Mouse (Mus musculus) left cerebral cortex, postnatal 14 days (tissue): Measurements from ENCODE around the gene S1pr2. TPM values are rescaled to one million over a fixed set of nuclear protein-coding genes. Genes with fewer than 3 reads are reported as not detected.
"Not testable (repeated sequence)": the region's sequence is repeated elsewhere in the genome, so short reads cannot be mapped to it uniquely, and the experiment has no call there.

Source experiments
- DNase-seq, 2 experiments: peaks; one replicate each; pipeline ENCODE4 v3.0.0; 2021 to 2022; ENCODE audit warnings: low spot score in 2 of 2, mixed read lengths in 1 of 2
- intact Hi-C: fragments of 180-260 bp; cut with DNase I; formaldehyde crosslinking; loops from one replicate; pipeline ENCODE4 v1.15.1; 2025
- total RNA-seq, 2 experiments: library from RNA; stranded (reverse); gene quantifications; 2 replicates each; pipeline ENCODE4 v1.2.3; 2021

S1pr2 gene
- total RNA-seq, 2 experiments from 2014 or later, result 1.6 to 1.8 TPM

- intact Hi-C loops, result loop anchor here (2.0 kb wide), 1 partner anchor 50 kb away; no protein-coding TSS in a partner anchor
- DNase-seq, result peak; percentile 87 to 93
These were observed 26.3 kb upstream of the S1pr2 start, which contains the start of gene Mrpl4 for GRCm38 (mm10) chr9:21002627-21003551. Mrpl4 (plus strand) TSS chr9:21002738.

- intact Hi-C loops, result loop anchor here (2.0 kb wide), 1 partner anchor 49 kb away; no protein-coding TSS in a partner anchor
These were observed 25.7 kb upstream of the S1pr2 start for GRCm38 (mm10) chr9:21002270-21002626.

GRCm38 (mm10) chr9:21001651-21002200 is 25.1 kb upstream of the S1pr2 start:
- no peak for DNase-seq
- intact Hi-C loops, result loop anchor here (2.0 kb wide), 1 partner anchor 49 kb away; no protein-coding TSS in a partner anchor

More at GRCm38 (mm10) chr9:21002270-21002626, 25.7 kb upstream of the S1pr2 start:
- no peak for DNase-seq

GRCm38 (mm10) chr9:21000811-21001210 is 24.2 kb upstream of the S1pr2 start:
- DNase-seq, result no peak
- intact Hi-C loops, result no loop called here

GRCm38 (mm10) chr9:20998337-20998736 is 21.8 kb upstream of the S1pr2 start:
- not testable (repeated sequence) for DNase-seq
- intact Hi-C loops, result loop anchor here (2.0 kb wide), 1 partner anchor 98 kb away; no protein-coding TSS in a partner anchor

DNA sequence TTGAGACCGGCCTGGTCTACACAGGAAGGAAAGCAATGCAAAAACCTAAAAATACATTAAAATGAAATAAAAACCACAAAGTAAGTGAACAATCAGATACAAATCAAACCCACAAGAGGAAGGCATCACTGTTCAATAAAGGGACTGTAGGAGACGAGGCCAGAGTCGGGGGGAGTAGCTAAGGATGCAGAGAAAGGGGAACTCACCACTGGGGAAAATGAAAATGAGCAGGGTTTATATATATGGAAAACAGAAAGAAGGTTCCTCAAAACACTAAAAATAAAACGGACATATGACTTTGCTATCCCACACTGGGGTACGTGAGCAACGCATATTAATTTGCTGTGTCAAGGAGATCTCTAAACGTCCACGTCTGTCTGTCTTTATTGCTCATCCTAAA is 20.5 kb upstream of the S1pr2 start:
- intact Hi-C loops, result no loop called here

GRCm38 (mm10) chr9:20995069-20995468 is 18.5 kb upstream of the S1pr2 start:
- DNase-seq, result no peak
- intact Hi-C loops, result no loop called here

More for the DNA sequence above, 20.5 kb upstream of the S1pr2 start:
- DNase-seq, result no peak

DNA sequence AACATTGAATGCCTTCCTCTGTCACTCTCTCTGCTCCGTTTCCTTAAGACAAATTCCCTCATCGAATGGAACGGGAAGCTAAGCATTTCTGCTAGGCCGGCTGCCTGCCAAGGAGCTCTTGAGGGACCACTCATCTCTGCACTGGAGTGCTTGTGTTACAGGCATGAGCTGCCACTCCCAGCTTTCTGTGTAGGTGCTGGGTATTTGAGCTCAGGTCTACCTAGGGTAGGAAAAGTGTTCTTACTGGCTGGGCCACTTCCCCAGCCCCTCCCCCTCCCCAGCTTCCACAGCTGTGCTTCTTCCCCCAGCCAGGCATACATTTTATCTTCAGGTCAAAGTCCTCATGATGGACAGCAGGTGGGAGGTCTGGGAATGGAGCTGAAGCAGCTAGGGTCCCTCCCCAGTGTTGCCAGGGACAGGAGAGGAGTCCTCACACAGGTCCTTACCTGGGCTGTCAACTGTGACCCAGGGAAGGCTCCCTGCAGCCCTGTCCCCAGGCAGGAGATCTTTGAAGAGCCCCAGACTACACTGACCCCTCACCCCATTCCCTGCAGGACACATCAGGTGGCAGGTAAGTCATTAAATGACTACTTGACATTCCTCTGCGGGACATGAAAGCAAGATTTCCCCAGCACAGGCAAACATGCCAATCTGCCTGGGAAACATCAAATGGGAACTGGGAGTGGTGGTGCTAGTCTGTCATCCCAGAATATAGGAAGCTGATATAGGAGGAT is 16.8 kb upstream of the S1pr2 start:
- intact Hi-C loops, result no loop called here
- DNase-seq, result no peak

- DNase-seq, result no peak
- intact Hi-C loops, result no loop called here
These were observed 15.0 kb upstream of the S1pr2 start for GRCm38 (mm10) chr9:20991587-20991986.

DNA sequence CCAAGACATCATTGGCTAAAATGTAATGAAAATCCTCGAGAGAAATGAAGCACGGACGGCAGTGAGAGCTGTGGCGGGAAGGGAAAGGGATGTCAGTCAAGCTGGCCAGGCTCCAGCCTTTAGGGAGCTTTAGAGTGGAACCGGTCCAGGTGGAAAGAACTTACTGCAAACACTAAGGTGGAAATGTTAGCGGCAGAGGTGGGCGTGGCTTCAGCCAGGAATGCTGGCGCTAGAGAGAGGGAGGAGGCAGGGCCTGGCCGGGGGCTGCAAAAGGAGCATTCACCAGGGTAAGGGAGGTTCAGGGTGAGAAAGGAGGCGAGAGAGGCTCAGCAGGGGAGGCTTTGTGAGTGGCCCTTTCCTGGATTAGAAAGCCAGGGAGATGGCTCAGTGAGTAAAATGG is 14.3 kb upstream of the S1pr2 start:
- intact Hi-C loops, result no loop called here
- DNase-seq, result no peak

GRCm38 (mm10) chr9:20987953-20988352 is 11.4 kb upstream of the S1pr2 start:
- intact Hi-C loops, result no loop called here
- no peak for DNase-seq

DNA sequence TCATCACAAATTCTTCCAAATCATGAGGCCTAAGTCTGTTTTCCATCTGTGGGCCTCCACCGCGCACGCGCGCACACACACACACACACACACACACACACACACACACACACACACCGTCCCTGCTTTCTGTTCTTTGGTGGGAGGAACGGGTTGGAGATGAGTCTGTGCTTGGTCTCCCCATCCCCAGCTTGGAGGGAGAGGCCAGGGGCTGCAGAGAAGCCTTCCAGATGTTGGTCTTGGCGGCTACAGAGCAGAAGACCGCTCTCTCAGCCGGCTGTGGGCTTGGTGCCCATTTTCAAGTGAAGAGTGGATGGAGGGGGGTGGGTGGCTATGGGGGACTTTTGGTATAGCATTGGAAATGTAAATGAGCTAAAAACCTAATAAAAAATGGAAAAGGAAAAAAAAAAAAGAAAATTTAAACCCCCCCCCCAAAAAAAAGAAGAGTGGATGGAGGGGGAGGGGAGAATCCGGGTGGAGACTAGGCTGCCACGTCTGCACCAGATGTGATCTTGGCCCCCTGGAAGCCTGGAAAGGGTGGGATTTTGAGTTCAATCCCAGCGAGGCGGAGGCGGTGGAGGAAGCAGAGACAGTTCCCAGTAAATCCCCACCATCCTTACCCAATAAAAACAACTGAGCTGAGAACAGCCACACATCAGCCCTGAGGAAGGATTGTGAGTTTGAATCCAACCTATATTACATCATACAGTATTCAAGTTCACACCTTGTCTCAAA is 10.5 kb upstream of the S1pr2 start:
- intact Hi-C loops, result no loop called here
- DNase-seq, result no peak

DNA sequence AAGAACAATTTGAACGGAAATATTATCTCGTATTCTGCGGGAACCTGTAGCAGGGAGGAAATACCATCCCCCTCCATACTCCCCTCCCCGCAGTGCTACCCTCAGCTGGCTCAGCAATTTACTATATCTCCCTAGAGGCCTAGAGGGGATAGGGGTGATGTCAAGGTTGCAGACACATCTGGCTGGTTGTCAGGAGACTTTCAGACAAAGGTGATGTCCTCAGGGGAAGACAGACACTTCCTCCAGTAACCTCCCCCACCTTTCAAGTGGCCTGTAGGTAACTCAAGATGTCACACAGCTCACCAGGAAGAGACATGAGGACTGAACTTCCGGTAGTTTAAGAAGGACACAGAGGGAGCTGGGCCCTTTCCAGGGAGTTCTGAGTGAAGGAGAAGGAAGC is 6.6 kb upstream of the S1pr2 start:
- DNase-seq, result no peak
- intact Hi-C loops, result no loop called here

DNA sequence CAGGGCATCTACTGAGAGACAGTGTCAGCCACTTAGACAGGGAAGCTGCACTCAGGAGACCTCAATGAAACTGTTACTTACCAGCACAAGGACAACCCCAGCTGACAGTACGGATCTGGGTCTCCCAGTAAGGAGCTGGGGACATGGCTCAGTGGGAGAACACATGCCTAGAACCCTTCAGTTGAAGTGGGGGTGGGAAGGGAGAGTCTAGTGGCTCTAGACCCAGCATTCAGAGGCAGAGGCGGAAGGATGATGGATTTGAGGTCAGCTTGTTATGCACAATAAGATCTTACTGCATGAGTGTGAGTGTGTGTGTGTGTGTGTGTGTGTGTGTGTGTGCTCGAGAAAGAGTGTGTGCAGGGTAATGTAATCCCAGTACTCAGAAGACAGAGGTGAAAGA is 5.6 kb upstream of the S1pr2 start:
- no peak for DNase-seq
- intact Hi-C loops, result no loop called here

GRCm38 (mm10) chr9:20979769-20980168 is 3.2 kb upstream of the S1pr2 start:
- intact Hi-C loops, result no loop called here
- no peak for DNase-seq

GRCm38 (mm10) chr9:20979181-20979580 is 2.6 kb upstream of the S1pr2 start:
- intact Hi-C loops, result no loop called here
- no peak for DNase-seq

- intact Hi-C loops, result no loop called here
- DNase-seq, result no peak
These were observed 2.0 kb upstream of the S1pr2 start for GRCm38 (mm10) chr9:20978409-20979095.

GRCm38 (mm10) chr9:20976961-20977689 is 544 bp upstream of the S1pr2 start:
- no peak for DNase-seq
- intact Hi-C loops, result no loop called here
